Mouse (Mus musculus) MEL (cell line): ENCODE data around the gene Myl7. TPM values are rescaled to one million over a fixed set of nuclear protein-coding genes. Genes with fewer than 3 reads are reported as not detected.

ENCODE experiments used
- DNase-seq: peaks from one replicate; pipeline ENCODE4 v3.0.0; 2011; ENCODE audit warnings: low read depth, low spot score
- H3K27ac ChIP-seq: 2 replicates; pipeline ENCODE4 v1.5.1; 2012; ENCODE audit warnings: low read depth, mild to moderate bottlenecking, control low read depth, low read length, moderate library complexity; ENCODE audit not compliant: control insufficient read depth
- H3K27me3 ChIP-seq, 2 experiments: fragments of 150-350 bp in 1 of 2; sonication (generic) in 1 of 2; 2 replicates each; pipeline ENCODE4 v1.6.1; 2012; ENCODE audit warnings: low read length in 2 of 2, mild to moderate bottlenecking in 2 of 2, improper control_type of control experiment in 1 of 2, moderate library complexity in 1 of 2; ENCODE audit not compliant: insufficient read depth in 2 of 2, control insufficient read depth in 1 of 2
- H3K36me3 ChIP-seq, 2 experiments: 2 replicates each; pipeline ENCODE4 v1.6.1; 2012 to 2014; ENCODE audit warnings: low read length in 2 of 2, improper control_type of control experiment in 1 of 2, inconsistent platforms in 1 of 2, mild to moderate bottlenecking in 1 of 2; ENCODE audit not compliant: insufficient read depth in 2 of 2, control insufficient read depth in 1 of 2
- H3K4me1 ChIP-seq, 2 experiments: fragments of 150-350 bp in 1 of 2; sonication (generic) in 1 of 2; 2 replicates each; pipeline ENCODE4 v1.6.1; 2012; ENCODE audit warnings: low read length in 2 of 2, improper control_type of control experiment in 1 of 2, mild to moderate bottlenecking in 1 of 2; ENCODE audit not compliant: insufficient read depth in 2 of 2, control insufficient read depth in 1 of 2
- H3K4me3 ChIP-seq, 2 experiments: fragments of 150-350 bp in 1 of 2; sonication (generic) in 1 of 2; 2 replicates each; pipeline ENCODE4 v1.5.1; 2012; ENCODE audit warnings: low read depth in 2 of 2, low read length in 2 of 2, mild to moderate bottlenecking in 2 of 2, moderate library complexity in 2 of 2, control low read depth in 1 of 2, improper control_type of control experiment in 1 of 2; ENCODE audit not compliant: control insufficient read depth in 1 of 2, insufficient read depth in 1 of 2
- H3K79me2 ChIP-seq: 2 replicates; pipeline ENCODE4 v1.6.1; 2012; ENCODE audit warnings: mild to moderate bottlenecking, low read length, moderate library complexity; ENCODE audit not compliant: control insufficient read depth, poor library complexity, insufficient read depth
- H3K9ac ChIP-seq: 2 replicates; pipeline ENCODE4 v1.6.1; 2012; ENCODE audit warnings: low read depth, mild to moderate bottlenecking, control low read depth, low read length, moderate library complexity; ENCODE audit not compliant: control insufficient read depth, poor library complexity, severe bottlenecking
- H3K9me3 ChIP-seq: fragments of 150-350 bp; sonication (generic); replicated peaks from 2 replicates; pipeline ENCODE4 v1.6.1; 2012; ENCODE audit warnings: mild to moderate bottlenecking, low read length, improper control_type of control experiment, moderate library complexity; ENCODE audit not compliant: insufficient read depth
- E2F4 ChIP-seq: IDR thresholded peaks from 2 replicates; pipeline ENCODE4 v1.6.1; 2011; ENCODE audit warnings: low read depth, low read length, improper control_type of control experiment, borderline replicate concordance
- ELF1 ChIP-seq: IDR thresholded peaks from 2 replicates; pipeline ENCODE4 v1.6.1; 2014; ENCODE audit warnings: low read depth, mild to moderate bottlenecking, inconsistent platforms, low read length, improper control_type of control experiment, moderate library complexity
- EP300 ChIP-seq, 2 experiments: IDR thresholded peaks; 2 replicates each; pipeline ENCODE4 v1.6.1; 2011; ENCODE audit warnings: improper control_type of control experiment in 2 of 2, low read length in 2 of 2, low read depth in 1 of 2, mild to moderate bottlenecking in 1 of 2
- GABPA ChIP-seq: IDR thresholded peaks from 2 replicates; pipeline ENCODE4 v1.6.1; 2012; ENCODE audit warnings: low read depth, mild to moderate bottlenecking, inconsistent platforms, low read length, improper control_type of control experiment, moderate library complexity
- HCFC1 ChIP-seq: IDR thresholded peaks from 2 replicates; pipeline ENCODE4 v1.6.1; 2012; ENCODE audit warnings: low read depth, mild to moderate bottlenecking, inconsistent platforms, low read length, improper control_type of control experiment, moderate library complexity
- KAT2A ChIP-seq: conservative IDR thresholded peaks from 2 replicates; pipeline ENCODE4 v1.6.1; 2012; ENCODE audit warnings: low read depth, low read length, improper control_type of control experiment, inconsistent platforms
- MAFK ChIP-seq: IDR thresholded peaks from 2 replicates; pipeline ENCODE4 v1.6.1; 2011; ENCODE audit warnings: low read depth, mild to moderate bottlenecking, low read length, improper control_type of control experiment, borderline replicate concordance
- MXI1 ChIP-seq: IDR thresholded peaks from 2 replicates; pipeline ENCODE4 v1.6.1; 2011; ENCODE audit warnings: mild to moderate bottlenecking, low read depth, low read length, improper control_type of control experiment
- MYC ChIP-seq: IDR thresholded peaks from 2 replicates; pipeline ENCODE4 v1.6.1; 2011; ENCODE audit warnings: low read depth, mild to moderate bottlenecking, low read length, improper control_type of control experiment, moderate library complexity
- UBTF ChIP-seq: IDR thresholded peaks from 2 replicates; pipeline ENCODE4 v1.6.1; 2012; ENCODE audit warnings: low read depth, mild to moderate bottlenecking, inconsistent platforms, low read length, improper control_type of control experiment, moderate library complexity, borderline replicate concordance; ENCODE audit not compliant: insufficient read depth
- ZKSCAN1 ChIP-seq: IDR thresholded peaks from 2 replicates; pipeline ENCODE4 v1.6.1; 2012; ENCODE audit warnings: low read depth, mild to moderate bottlenecking, inconsistent platforms, low read length, improper control_type of control experiment, moderate library complexity
- ZMIZ1 ChIP-seq: IDR thresholded peaks from 2 replicates; pipeline ENCODE4 v1.6.1; 2012; ENCODE audit warnings: low read depth, mild to moderate bottlenecking, inconsistent platforms, low read length, improper control_type of control experiment, moderate library complexity
- ZNF384 ChIP-seq: IDR thresholded peaks from 2 replicates; pipeline ENCODE4 v1.6.1; 2012; ENCODE audit warnings: low read depth, mild to moderate bottlenecking, inconsistent platforms, low read length, improper control_type of control experiment
- polyA plus RNA-seq, 2 experiments: library from polyadenylated mRNA; stranded (reverse) in 1 of 2; unstranded in 1 of 2; fragments of >175 nt in 1 of 2; fragments of >200 nt in 1 of 2; gene quantifications; 2 replicates each; pipeline versions ENCODE4 v1.2.1 to v1.2.4; 2012; ENCODE audit warnings: low replicate concordance in 2 of 2, low read depth in 1 of 2; ENCODE audit not compliant: insufficient read length in 2 of 2, insufficient read depth in 1 of 2, missing spikeins in 1 of 2
- total RNA-seq: library from RNA; depleted of rRNA; stranded (reverse); fragments of 300-350 nt; gene quantifications from 2 replicates; pipeline ENCODE4 v1.2.3, GENCODE M21; 2012

The Myl7 gene
- total and polyA plus RNA-seq, 3 experiments, result not detected

- Histone ChIP-seq H3K27ac (no peak overlapping the region), H3K4me1 (no peaks in the 10 kb centered on the region), H3K36me3 (no peaks in the 10 kb centered on the region), H3K79me2 (no peaks in the 10 kb centered on the region), H3K27me3 (peaks cover 0 to 5% of the 10 kb centered on the region in 2 experiments; a peak in 3 of 4 replicates), H3K9me3 (no peaks in the 10 kb centered on the region), H3K9ac (no peak overlapping the region), H3K4me3 (no peak overlapping the region)
- TF ChIP-seq UBTF, result no peak
- DNase-seq, result no peak
These were observed 2.7 kb upstream of the Myl7 start for GRCm38 (mm10) chr11:5901320-5901719.

- no peaks in the 10 kb centered on the region for H3K36me3 ChIP-seq
- H3K4me3 ChIP-seq, result no peak overlapping the region
- no peak for DNase-seq
- no peaks in the 10 kb centered on the region for H3K79me2 ChIP-seq
- H3K9ac ChIP-seq, result no peak overlapping the region
- no peaks in the 10 kb centered on the region for H3K9me3 ChIP-seq
- H3K27ac ChIP-seq, result no peak overlapping the region
- no peaks in the 10 kb centered on the region for H3K4me1 ChIP-seq
- TF ChIP-seq MAFK, result no peak
- no peak for TF ChIP-seq ZNF384
- TF ChIP-seq HCFC1, result no peak
- TF ChIP-seq E2F4, result no peak
- no peak for TF ChIP-seq ZKSCAN1
- no peak for TF ChIP-seq ELF1
- peaks cover 0 to 5% of the 10 kb centered on the region in 2 experiments; a peak in 3 of 4 replicates for H3K27me3 ChIP-seq
These were observed 704 bp upstream of the Myl7 start for GRCm38 (mm10) chr11:5899286-5899685.

- no peak for DNase-seq
- H3K4me1 ChIP-seq, result no peaks in the 10 kb centered on the region
- no peak overlapping the region for H3K27ac ChIP-seq
- H3K9me3 ChIP-seq, result no peaks in the 10 kb centered on the region
- no peaks in the 10 kb centered on the region for H3K79me2 ChIP-seq
- no peak for TF ChIP-seq MYC
- TF ChIP-seq MXI1, result no peak
- no peak for TF ChIP-seq ZKSCAN1
- no peak for TF ChIP-seq ZMIZ1
- no peak for TF ChIP-seq EP300 (IDR thresholded peaks at IDR 0.05; ENCODE audit: low read depth in 1 of 2, low read length in 2 of 2)
- TF ChIP-seq E2F4, result no peak
- no peak for TF ChIP-seq GABPA
- TF ChIP-seq KAT2A, result no peak
- no peaks in the 10 kb centered on the region; a peak in 1 of 4 replicates for H3K36me3 ChIP-seq
- H3K9ac ChIP-seq, result no peak overlapping the region
- H3K4me3 ChIP-seq, result no peak overlapping the region
- peaks cover 0 to 2% of the 10 kb centered on the region in 2 experiments; a peak in 2 of 4 replicates for H3K27me3 ChIP-seq
These were observed 743 bp downstream of the Myl7 start for GRCm38 (mm10) chr11:5897839-5898238.
